Mouse (Mus musculus) neural tube, embryonic 14.5 days (tissue): Measurements from ENCODE around the gene Klhl1. TPM values are rescaled to one million over a fixed set of nuclear protein-coding genes. Genes with fewer than 3 reads are reported as not detected.

ENCODE experiments used
- ATAC-seq: fragments of 200-750 bp; cut with Nextera tagmentation; 2 replicates; pipeline ENCODE4 v1.8.0; 2017; ENCODE audit warnings: low read depth, mild to moderate bottlenecking, moderate TSS enrichment, moderate library complexity
- H3K27ac ChIP-seq: fragments of 300-500 bp; sonication (generic); 2 replicates; pipeline ENCODE4 v1.5.1; 2014; ENCODE audit warnings: low read depth, mild to moderate bottlenecking, control low read depth, low read length, moderate library complexity, mixed read lengths
- H3K27me3 ChIP-seq: fragments of 300-500 bp; sonication (generic); 2 replicates; pipeline ENCODE4 v1.6.1; 2014; ENCODE audit warnings: low read length; ENCODE audit not compliant: control insufficient read depth, insufficient read depth
- H3K36me3 ChIP-seq: fragments of 300-500 bp; sonication (generic); 2 replicates; pipeline ENCODE4 v1.6.1; 2014; ENCODE audit warnings: low read length, mixed read lengths; ENCODE audit not compliant: control insufficient read depth, insufficient read depth
- H3K4me1 ChIP-seq: fragments of 300-500 bp; sonication (generic); 2 replicates; pipeline ENCODE4 v1.6.1; 2014; ENCODE audit warnings: low read length; ENCODE audit not compliant: control insufficient read depth, insufficient read depth
- H3K4me2 ChIP-seq: fragments of 300-500 bp; sonication (generic); 2 replicates; pipeline ENCODE4 v1.6.1; 2014; ENCODE audit warnings: mild to moderate bottlenecking, low read depth, low read length, control low read depth
- H3K4me3 ChIP-seq: fragments of 300-500 bp; sonication (generic); 2 replicates; pipeline ENCODE4 v1.5.1; 2014; ENCODE audit warnings: low read depth, low read length, control low read depth, mixed read lengths
- H3K9ac ChIP-seq: fragments of 300-500 bp; sonication (generic); replicated peaks from 2 replicates; pipeline ENCODE4 v1.6.1; 2014; ENCODE audit warnings: low read depth, mild to moderate bottlenecking, control low read depth, low read length, mixed read lengths
- H3K9me3 ChIP-seq: fragments of 300-500 bp; sonication (generic); 2 replicates; pipeline ENCODE4 v1.6.1; 2016; ENCODE audit warnings: low read length; ENCODE audit not compliant: control insufficient read depth
- WGBS: fragments of 180-500 bp; shearing (Covaris S2); extraction: QIAGEN DNeasy Blood & Tissue Kit; methylation state at CpG from one replicate; pipeline ENCODE4 v1.1.7; 2014; 5-methylcytosine and 5-hydroxymethylcytosine counted together
- polyA plus RNA-seq: library from polyadenylated mRNA; unstranded; fragments of >200 nt; fragmentation: Nextera tagmentation; extraction: Ambion mirVana; gene quantifications from 2 replicates; pipeline ENCODE4 v1.2.1, GENCODE M21; 2014

The Klhl1 gene
- polyA plus RNA-seq, 1 experiment from 2014 or later, result 11.8 TPM

DNA sequence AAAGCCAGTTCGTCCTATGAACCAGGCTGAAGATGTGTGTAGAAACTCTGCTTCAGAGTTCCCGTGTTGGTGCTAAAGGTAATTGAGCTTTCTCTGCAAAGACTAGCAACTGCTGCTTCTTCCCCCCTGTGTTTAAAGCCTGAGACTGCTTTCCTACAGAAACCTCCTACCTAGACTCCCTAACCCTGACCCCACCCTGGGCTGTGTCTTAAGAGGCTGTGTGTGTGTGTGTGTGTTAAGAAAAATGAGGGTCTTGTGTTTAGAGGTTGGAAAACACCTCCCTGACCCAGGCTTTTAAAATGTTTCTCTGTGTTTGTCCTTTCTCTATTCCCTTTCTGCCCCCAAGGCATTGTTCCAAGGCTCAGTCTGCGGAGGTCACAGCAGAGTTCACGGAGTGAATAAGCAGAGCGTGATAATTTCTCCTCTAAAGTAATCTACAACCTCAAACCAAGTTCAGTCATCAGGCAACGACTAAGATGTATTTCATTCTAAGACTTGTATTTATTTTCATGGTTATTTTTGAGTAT is 437.2 kb downstream of the Klhl1 start:
- Histone ChIP-seq H3K9ac (no peak overlapping the region), H3K4me1 (no peaks in the 10 kb centered on the region), H3K27ac (no peak overlapping the region), H3K9me3 (no peaks in the 10 kb centered on the region), H3K4me2 (no peak overlapping the region), H3K27me3 (no peaks in the 10 kb centered on the region), H3K4me3 (no peak overlapping the region), H3K36me3 (no peaks in the 10 kb centered on the region)
- 15% methylated on average over 6 of the region's 6 CpGs for WGBS
- no peak for ATAC-seq

DNA sequence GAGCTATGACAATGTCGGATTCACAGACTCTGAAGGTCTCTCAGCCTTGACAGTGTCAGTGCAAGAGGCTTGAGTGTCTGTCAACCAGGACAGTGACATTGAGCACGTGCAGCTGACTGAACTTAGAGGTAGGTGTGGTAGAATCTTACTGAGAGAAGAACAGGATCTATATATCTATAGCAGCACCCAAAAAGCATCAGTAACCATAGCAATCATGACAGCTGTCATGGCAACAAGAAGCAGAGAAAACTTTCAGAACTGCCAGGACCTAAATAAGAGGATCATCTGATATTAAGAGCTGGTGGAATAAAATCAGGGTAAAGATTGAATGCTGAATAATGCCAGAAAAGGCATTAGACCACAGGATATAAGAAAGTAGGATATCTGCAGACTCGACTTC is 453.0 kb downstream of the Klhl1 start:
- Histone ChIP-seq H3K27me3 (no peaks in the 10 kb centered on the region), H3K4me3 (no peak overlapping the region), H3K36me3 (no peaks in the 10 kb centered on the region), H3K9ac (no peak overlapping the region), H3K9me3 (no peaks in the 10 kb centered on the region), H3K4me1 (no peaks in the 10 kb centered on the region), H3K27ac (no peak overlapping the region), H3K4me2 (no peak overlapping the region)
- no peak for ATAC-seq
- WGBS, result 80% methylated on average over 3 of the region's 3 CpGs
